Mouse (Mus musculus) testis, adult 2 months (tissue): Measurements from ENCODE around the gene Wdr62.

ENCODE experiments used
- CTCF ChIP-seq: fragments of 200-500 bp; IDR thresholded peaks from 2 replicates; pipeline ENCODE4 v1.5.1; 2012; ENCODE audit warnings: low read depth, mild to moderate bottlenecking, inconsistent platforms, low read length, moderate library complexity; ENCODE audit not compliant: control insufficient read depth, insufficient read depth, insufficient replicate concordance
- POLR2A ChIP-seq: fragments of 200-500 bp; IDR thresholded peaks from 2 replicates; pipeline ENCODE4 v1.6.1; 2012; ENCODE audit warnings: low read depth, mild to moderate bottlenecking, inconsistent platforms, low read length, moderate library complexity; ENCODE audit not compliant: control insufficient read depth

DNA sequence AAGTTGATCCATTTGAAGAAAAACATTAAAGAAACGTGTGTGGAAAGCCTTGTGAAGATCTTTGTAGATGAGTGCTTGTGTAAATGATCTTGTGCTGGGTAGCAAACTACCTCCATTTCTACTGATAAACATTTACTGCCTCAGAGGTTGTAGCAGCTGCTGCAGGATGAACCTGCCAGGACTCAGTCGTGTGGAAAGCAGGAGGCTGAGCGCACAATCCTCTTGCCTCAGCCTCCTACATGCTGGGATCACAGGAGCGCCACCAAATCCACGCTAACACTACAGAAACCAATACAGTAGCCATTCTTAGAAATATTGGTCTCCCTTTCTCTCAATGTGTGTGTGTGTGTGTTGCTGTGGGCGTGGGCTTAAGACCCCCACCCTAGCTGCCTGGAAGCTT is 7.8 kb upstream of the Wdr62 start:
- TF ChIP-seq CTCF (no peak), POLR2A (no peak)
